Mouse (Mus musculus) left cerebral cortex, adult 8-10 months (tissue): ENCODE measurements around the gene Mcl1. TPM values are rescaled to one million over a fixed set of nuclear protein-coding genes. Genes with fewer than 3 reads are reported as not detected.
"Not testable (repeated sequence)": the region's sequence is repeated elsewhere in the genome, so short reads cannot be mapped to it uniquely, and the experiment has no call there.

Source experiments
- DNase-seq, 2 experiments: peaks; one replicate each; pipeline ENCODE4 v3.0.0; 2022; ENCODE audit warnings: low spot score in 2 of 2
- total RNA-seq, 4 experiments: library from RNA; stranded (reverse); gene quantifications; 2 replicates each; pipeline ENCODE4 v1.2.4; 2022

Mcl1 gene
- 10 to 100 TPM; 47.2 to 59.6 (median 54.3) TPM for total RNA-seq

GRCm38 (mm10) chr3:95658236-95658867 lies at the start of gene Mcl1:
Mcl1 (plus strand) TSS chr3:95658788.
- DNase-seq, result peak; percentile 90 to 94

- no peak for DNase-seq
Observed at GRCm38 (mm10) chr3:95609195-95609594, 49.4 kb upstream of the Mcl1 start.

GRCm38 (mm10) chr3:95613996-95614395 lies 44.6 kb upstream of the Mcl1 start:
- DNase-seq, result no peak

GRCm38 (mm10) chr3:95618511-95618910 lies 40.1 kb upstream of the Mcl1 start:
- no peak for DNase-seq

- no peak for DNase-seq
Observed at GRCm38 (mm10) chr3:95621241-95621640, 37.3 kb upstream of the Mcl1 start.

- not testable (repeated sequence) for DNase-seq
Observed at GRCm38 (mm10) chr3:95622421-95622820, 36.2 kb upstream of the Mcl1 start.

- no peak for DNase-seq
Observed at GRCm38 (mm10) chr3:95623551-95623950, 35.0 kb upstream of the Mcl1 start.

GRCm38 (mm10) chr3:95623991-95624515 lies 34.5 kb upstream of the Mcl1 start:
- not testable (repeated sequence) for DNase-seq

GRCm38 (mm10) chr3:95624628-95625503 lies 33.7 kb upstream of the Mcl1 start, which contains the start of gene Ensa:
Ensa (plus strand) TSS chr3:95624993.
- DNase-seq, result peak; percentile 94 to 100

GRCm38 (mm10) chr3:95627763-95628162 lies 30.8 kb upstream of the Mcl1 start:
- peak; percentile 37 to 91 for DNase-seq

- DNase-seq, result peak in 1 of 2 experiments; percentile 87
Observed at GRCm38 (mm10) chr3:95629755-95630154, 28.8 kb upstream of the Mcl1 start.

GRCm38 (mm10) chr3:95630856-95631255 lies 27.7 kb upstream of the Mcl1 start:
- DNase-seq, result no peak

GRCm38 (mm10) chr3:95631304-95631703 lies 27.3 kb upstream of the Mcl1 start:
- no peak for DNase-seq

- no peak for DNase-seq
Observed at GRCm38 (mm10) chr3:95632648-95633588, 25.7 kb upstream of the Mcl1 start.

- no peak for DNase-seq
Observed at GRCm38 (mm10) chr3:95635636-95636035, 23.0 kb upstream of the Mcl1 start.

GRCm38 (mm10) chr3:95636072-95636471 lies 22.5 kb upstream of the Mcl1 start:
- DNase-seq, result no peak

- no peak for DNase-seq
Observed at GRCm38 (mm10) chr3:95639694-95640093, 18.9 kb upstream of the Mcl1 start.

- no peak for DNase-seq
Observed at GRCm38 (mm10) chr3:95643097-95643496, 15.5 kb upstream of the Mcl1 start.

- no peak for DNase-seq
Observed at GRCm38 (mm10) chr3:95645313-95646235, 13.0 kb upstream of the Mcl1 start.

GRCm38 (mm10) chr3:95648016-95648415 lies 10.6 kb upstream of the Mcl1 start:
- DNase-seq, result no peak
